Mouse (Mus musculus) Patski (cell line): ENCODE measurements around the gene 9130230L23Rik. TPM values are rescaled to one million over a fixed set of nuclear protein-coding genes. Genes with fewer than 3 reads are reported as not detected.
A peak's percentile ranks its signal among the peaks of the same experiment; 100 is the strongest.

Experiments
- ATAC-seq: fragments of 100-300 bp; one replicate; pipeline ENCODE4 v1.8.0; 2021
- CTCF ChIA-PET: fragments of 350-600 bp; sonication (Branson Sonifier 250); formaldehyde crosslinking; loops from one replicate; lab custom pipeline; 2022; ENCODE audit warnings: inconsistent platforms; lab: Charles Lee
- POLR2A ChIA-PET: fragments of 350-600 bp; sonication (Branson Sonifier 250); formaldehyde crosslinking; loops from one replicate; lab custom pipeline; 2022; ENCODE audit warnings: antibody characterized with exemption, inconsistent platforms; lab: Charles Lee
- DNase-seq: peaks from one replicate; pipeline ENCODE4 v3.0.0-alpha.2; 2011; ENCODE audit warnings: low read depth, low spot score
- H3K27me3 ChIP-seq: fragments of 371-371 bp; one replicate; pipeline ENCODE4 v1.5.1; 2021
- CTCF ChIP-seq: fragments of 100-300 bp; IDR thresholded peaks from one replicate; pipeline ENCODE4 v1.5.1; 2021
- in situ Hi-C: fragments of 300-500 bp; cut with MboI; formaldehyde crosslinking; loops from 3 replicates; pipeline ENCODE4 v1.11.1; 2018; ENCODE audit warnings: low pct_unique_long_range_greater_than_20kb, mixed read lengths
- polyA plus RNA-seq: library from polyadenylated mRNA; unstranded; gene quantifications from one replicate; pipeline ENCODE4 v1.2.3, GENCODE M21; 2021

Gene 9130230L23Rik
- polyA plus RNA-seq, 1 experiment from 2014 or later = not detected

DNA sequence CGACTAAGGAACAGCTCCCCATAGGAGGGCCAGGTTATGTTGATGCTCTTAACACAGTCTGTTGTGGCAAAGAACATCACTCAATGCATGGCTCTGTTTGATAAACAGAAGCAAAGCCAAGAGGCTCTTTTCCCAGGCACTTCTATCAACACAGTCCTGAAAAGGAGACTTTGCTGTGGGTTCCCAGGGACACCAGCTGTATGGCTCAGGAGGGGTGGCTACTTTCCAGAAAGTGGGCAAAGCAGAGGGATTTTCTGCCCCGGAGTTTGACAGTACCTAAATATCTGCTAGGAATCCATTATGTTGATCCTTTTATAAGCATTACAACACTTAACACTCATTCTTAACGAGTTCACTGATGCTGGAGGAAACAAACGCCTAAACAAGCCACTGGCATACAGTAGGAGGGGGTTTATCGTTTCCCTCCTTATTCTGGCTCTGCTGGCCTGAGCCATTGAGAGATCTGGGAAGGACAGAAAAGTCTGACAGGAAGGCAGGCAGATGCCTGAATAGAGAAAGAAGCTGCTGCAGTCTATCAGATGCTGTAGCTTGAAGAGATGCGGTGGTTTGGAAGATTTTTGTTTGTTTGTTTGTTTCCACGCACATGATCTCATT lies 32.5 kb upstream of the 9130230L23Rik start:
- no peak for TF ChIP-seq CTCF
- ChIA-PET CTCF (interaction anchor here (1.2 kb wide), 1 partner anchor 20 kb away, joined by 3 read pairs; no protein-coding TSS in a partner anchor), POLR2A (interaction anchor here (0.6 to 1.9 kb wide), 2 partner anchors 23 to 44 kb away, joined by 3 to 4 read pairs; no protein-coding TSS in a partner anchor)
- DNase-seq (no peak), ATAC-seq (no peak)
- in situ Hi-C loops = no loop called here
- H3K27me3 ChIP-seq = no peaks in the 10 kb centered on the region

DNA sequence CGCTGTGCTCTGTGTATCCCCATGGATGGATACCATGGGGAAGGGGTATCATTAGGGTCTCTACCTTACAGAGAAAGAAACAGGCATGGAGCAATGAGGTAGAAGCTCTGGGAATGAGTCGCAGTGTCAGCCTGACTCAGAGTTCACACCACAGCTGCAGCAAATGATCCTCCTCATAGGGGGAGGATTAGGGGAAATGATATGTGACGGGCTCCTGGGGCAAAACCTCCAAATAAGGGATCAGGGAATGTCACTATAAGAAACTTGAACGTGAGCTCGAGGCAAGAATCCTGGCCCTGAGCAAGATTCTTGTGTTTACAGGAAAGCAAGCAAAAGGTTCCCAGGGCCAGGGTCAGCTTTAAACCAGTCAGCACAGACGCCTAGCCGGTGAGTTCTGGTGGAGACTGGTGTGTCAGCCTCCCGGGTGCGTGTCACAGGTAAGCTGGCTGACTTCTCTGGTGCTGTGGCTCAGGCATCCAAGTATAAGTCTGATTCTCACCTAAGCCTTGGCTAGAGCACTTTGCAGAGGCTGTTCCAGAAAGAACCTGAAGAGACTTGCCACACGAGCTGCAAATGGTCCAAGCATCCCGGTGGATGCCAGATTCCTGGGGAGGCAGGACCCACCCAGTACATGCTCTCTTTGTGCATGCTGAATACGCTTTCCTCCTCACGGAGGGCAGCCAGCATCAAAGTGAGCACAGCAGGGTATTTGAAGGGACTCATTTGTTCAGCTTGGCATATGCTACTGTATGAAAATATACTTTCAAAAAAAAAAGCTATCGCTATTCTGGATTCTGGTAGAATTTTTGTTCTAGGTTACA lies 30.5 kb upstream of the 9130230L23Rik start:
- TF ChIP-seq CTCF = no peak
- H3K27me3 ChIP-seq = no peaks in the 10 kb centered on the region
- CTCF ChIA-PET = interaction anchor here (0.8 to 2.2 kb wide), 2 partner anchors 12 to 19 kb away, joined by 3 to 7 read pairs; no protein-coding TSS in a partner anchor
- in situ Hi-C loops = no loop called here
- POLR2A ChIA-PET = no interaction called here
- peak; percentile 81 for ATAC-seq
- no peak for DNase-seq

DNA sequence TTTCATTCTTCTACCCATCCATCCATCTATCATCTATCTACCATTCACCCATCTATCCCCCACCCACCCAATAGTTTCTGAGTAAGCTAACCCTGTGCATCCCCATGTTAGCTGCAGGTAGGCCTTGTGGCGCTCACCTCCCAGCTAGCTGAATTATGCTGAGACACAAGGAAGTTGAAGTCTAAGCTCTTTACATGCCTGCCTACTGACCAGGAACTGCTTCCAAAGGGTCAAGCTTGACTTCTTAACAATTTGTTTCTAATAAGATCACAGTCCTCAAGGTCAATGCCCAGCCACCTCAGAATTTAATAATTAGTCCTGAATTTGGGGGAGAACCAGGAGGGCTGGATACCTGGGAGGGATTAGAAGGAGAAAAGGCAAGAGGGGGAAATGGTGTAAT lies 28.7 kb upstream of the 9130230L23Rik start:
- in situ Hi-C loops = no loop called here

DNA sequence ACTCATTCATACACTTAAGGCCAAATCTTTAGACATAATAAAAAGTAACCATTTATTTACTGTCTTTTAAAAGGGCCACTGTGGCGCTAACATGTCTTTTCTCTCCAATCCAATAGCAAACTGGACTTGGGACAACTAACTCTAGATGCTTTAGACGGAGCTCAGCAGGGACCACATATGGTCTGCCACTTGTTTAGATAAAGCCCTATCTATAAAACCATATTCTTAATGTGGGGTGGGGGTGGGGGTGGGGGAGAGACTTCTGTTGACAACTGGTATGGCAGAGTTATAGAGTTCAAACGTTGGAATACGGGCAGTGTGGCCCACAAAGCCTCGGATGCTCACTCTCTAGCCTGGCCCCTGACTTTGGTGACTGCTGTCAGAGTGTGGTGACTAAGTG lies 27.6 kb upstream of the 9130230L23Rik start:
- in situ Hi-C loops = no loop called here
- DNase-seq (no peak), ATAC-seq (no peak)
- TF ChIP-seq CTCF = no peak
- no peaks in the 10 kb centered on the region for H3K27me3 ChIP-seq
- CTCF ChIA-PET = interaction anchor here (1.4 to 1.5 kb wide), 2 partner anchors 19 to 46 kb away, joined by 3 to 4 read pairs; no protein-coding TSS in a partner anchor
- POLR2A ChIA-PET = interaction anchor here (1.2 kb wide), 1 partner anchor 11 kb away, joined by 3 read pairs; no protein-coding TSS in a partner anchor

More for the DNA sequence above, 28.7 kb upstream of the 9130230L23Rik start:
- no peak for TF ChIP-seq CTCF
- POLR2A ChIA-PET = interaction anchor here (1.2 kb wide), 1 partner anchor 12 kb away, joined by 3 read pairs; no protein-coding TSS in a partner anchor
- no peak for ATAC-seq
- DNase-seq = no peak
- no peaks in the 10 kb centered on the region for H3K27me3 ChIP-seq
- CTCF ChIA-PET = interaction anchor here (1.0 to 1.5 kb wide), 4 partner anchors 18 to 539 kb away, joined by 3 to 4 read pairs (median 4); no protein-coding TSS in a partner anchor

DNA sequence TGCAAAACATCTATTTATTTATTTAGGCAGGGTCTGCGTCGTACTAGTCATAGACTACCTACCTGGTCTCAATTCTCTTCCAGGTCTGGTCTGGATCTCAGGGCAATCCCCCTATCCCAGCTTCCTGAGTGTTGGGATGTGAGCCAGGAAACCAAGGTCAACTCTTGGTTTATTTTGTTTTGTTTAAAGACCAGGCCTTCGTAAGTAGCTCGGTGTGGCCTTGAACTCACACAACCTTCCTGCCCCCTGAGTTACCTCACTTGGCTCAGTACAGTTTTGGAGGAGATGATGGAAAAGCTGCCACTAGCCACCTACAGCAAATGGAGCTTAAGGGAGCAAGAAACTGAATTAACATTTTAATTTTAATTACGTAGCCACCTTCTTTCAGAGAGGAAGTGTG lies 24.1 kb upstream of the 9130230L23Rik start:
- no peak for TF ChIP-seq CTCF
- in situ Hi-C loops = no loop called here
- DNase-seq = no peak
- POLR2A ChIA-PET = interaction anchor here (0.5 kb wide), 1 partner anchor 37 kb away, joined by 3 read pairs; no protein-coding TSS in a partner anchor
- ATAC-seq = no peak
- no peaks in the 10 kb centered on the region for H3K27me3 ChIP-seq
- CTCF ChIA-PET = interaction anchor here (1.4 kb wide), 1 partner anchor 10 kb away, joined by 4 read pairs; no protein-coding TSS in a partner anchor

DNA sequence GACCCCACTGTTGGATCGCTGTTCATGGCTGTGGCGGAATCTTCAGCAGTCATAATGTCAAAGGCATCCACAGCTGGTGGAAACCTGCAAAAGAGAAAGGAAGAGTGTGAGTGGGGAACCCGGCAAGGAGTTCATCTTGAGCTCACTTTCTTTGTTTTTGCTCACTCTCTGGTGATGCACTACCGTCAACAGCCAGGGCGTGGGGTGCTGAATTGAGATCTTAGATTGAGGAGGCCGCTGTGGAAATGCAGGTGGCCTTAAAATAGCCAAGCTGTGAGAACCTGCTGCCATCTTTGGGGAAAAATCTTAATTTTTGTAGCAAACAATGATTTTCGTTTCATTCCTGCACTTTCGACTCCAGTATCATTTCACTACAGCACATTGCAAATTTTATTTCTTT lies 23.1 kb upstream of the 9130230L23Rik start:
- no peak for DNase-seq
- ATAC-seq = no peak
- in situ Hi-C loops = no loop called here
- POLR2A ChIA-PET = interaction anchor here (0.5 kb wide), 1 partner anchor 1150 kb away, joined by 7 read pairs; no protein-coding TSS in a partner anchor
- CTCF ChIA-PET = interaction anchor here (1.4 kb wide), 1 partner anchor 9 kb away, joined by 4 read pairs; no protein-coding TSS in a partner anchor
- H3K27me3 ChIP-seq = no peaks in the 10 kb centered on the region
- TF ChIP-seq CTCF = no peak

DNA sequence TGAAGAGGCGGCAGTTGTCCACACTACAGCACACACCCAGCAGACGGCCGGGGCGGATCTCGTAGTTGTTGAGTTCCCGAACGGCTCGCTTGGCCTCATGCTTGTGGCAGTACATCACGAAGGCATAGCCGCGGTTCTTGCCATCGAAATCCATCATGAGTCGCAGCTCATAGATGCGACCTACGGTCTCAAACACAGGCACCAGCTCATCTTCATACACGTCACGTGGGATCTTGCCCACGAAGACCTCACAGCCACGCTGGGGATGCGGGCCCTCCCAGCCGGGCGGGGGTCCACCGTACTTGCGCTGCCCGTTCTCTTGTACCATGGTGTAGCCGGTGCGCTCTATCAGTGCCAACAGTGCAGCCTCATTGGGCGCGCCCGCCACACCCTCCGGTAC lies 22.7 kb upstream of the 9130230L23Rik start:
- CTCF ChIA-PET = interaction anchor here (1.4 kb wide), 1 partner anchor 9 kb away, joined by 4 read pairs; no protein-coding TSS in a partner anchor
- no peak for TF ChIP-seq CTCF
- no peak for DNase-seq
- in situ Hi-C loops = no loop called here
- ATAC-seq = no peak
- POLR2A ChIA-PET = no interaction called here
- no peaks in the 10 kb centered on the region for H3K27me3 ChIP-seq

DNA sequence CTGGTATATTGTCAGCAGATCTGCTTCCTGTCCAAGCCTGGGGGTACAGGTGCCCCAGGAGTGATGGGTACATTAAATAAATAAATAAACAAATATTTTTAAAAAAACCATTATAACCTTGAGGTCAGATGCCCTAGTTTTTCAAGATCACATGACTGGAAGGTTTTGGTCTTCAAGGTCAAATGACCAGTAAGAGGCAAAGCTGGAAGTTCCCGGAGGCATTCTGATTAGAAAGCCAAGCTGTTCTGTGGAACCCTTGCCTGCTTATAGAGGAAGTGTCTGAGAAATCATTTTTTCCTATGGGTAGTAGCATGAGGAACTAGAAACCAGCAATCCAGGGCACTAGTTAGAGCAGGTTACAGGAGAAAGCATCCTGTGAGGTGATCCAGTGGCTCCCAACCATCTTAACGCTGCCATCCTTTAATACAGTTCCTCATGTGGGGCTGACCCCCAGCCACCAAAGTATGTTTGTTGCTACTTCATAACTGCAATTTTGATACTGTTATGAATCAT lies 11.4 kb upstream of the 9130230L23Rik start:
- DNase-seq (no peak), ATAC-seq (no peak)
- in situ Hi-C loops = no loop called here
- CTCF ChIA-PET = interaction anchor here (1.4 to 2.6 kb wide), 2 partner anchors 9 to 19 kb away, joined by 3 to 7 read pairs; no protein-coding TSS in a partner anchor
- POLR2A ChIA-PET = interaction anchor here (0.7 kb wide), 1 partner anchor 76 kb away, joined by 3 read pairs; no protein-coding TSS in a partner anchor
- no peak for TF ChIP-seq CTCF
- H3K27me3 ChIP-seq = no peaks in the 10 kb centered on the region

DNA sequence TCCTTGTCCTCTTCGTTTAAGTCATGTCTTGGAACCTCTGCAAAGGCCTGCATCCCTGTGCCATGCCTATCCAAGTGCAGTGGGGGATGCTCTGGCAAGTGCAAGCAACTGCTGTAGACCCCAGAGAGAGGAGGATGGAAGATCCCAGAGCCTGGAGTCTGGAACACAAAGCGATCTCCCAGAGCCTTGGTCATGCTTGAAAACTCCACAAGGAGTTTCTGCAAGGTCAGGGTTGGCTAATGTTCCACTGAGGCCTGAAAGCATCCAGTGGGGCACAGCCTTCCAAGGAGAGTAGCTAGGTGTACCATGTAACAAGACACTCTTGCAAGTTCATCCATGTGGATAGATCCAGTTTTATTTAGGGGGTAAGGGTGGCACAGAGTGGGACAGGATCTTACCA lies 10.4 kb upstream of the 9130230L23Rik start:
- TF ChIP-seq CTCF = no peak
- DNase-seq (no peak), ATAC-seq (peak; percentile 39)
- ChIA-PET CTCF (interaction anchor here (1.1 to 2.6 kb wide), 3 partner anchors 10 to 20 kb away, joined by 3 to 7 read pairs (median 3); no protein-coding TSS in a partner anchor), POLR2A (interaction anchor here (1.1 kb wide), 1 partner anchor 22 kb away, joined by 4 read pairs; no protein-coding TSS in a partner anchor)
- no peaks in the 10 kb centered on the region for H3K27me3 ChIP-seq
- in situ Hi-C loops = no loop called here

DNA sequence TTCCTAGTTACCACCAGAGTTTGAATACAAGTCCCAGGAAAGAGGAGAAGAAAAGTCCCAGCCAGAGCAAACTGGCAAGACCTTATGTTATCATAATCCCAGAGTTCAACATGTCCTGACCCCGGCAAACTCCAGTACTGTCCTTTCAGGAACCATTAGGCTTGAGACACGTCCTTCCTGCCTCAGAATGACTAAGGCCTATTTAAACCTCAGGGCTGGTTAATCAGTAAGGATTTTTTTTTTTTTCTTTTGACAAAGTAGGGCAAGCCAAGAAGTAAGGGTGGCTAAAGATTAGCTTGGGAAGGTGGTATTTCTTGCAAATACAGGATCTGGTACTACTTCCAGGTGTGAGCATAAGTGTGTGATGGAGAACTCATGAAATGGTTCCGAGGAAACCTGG lies 9.9 kb upstream of the 9130230L23Rik start:
- ATAC-seq (peak; percentile 74), DNase-seq (no peak)
- in situ Hi-C loops = no loop called here
- no peak for TF ChIP-seq CTCF
- H3K27me3 ChIP-seq = no peaks in the 10 kb centered on the region
- ChIA-PET CTCF (interaction anchor here (1.1 to 1.4 kb wide), 2 partner anchors 10 to 19 kb away, joined by 3 read pairs; no protein-coding TSS in a partner anchor), POLR2A (interaction anchor here (0.7 to 1.1 kb wide), 2 partner anchors 17 to 23 kb away, joined by 3 to 4 read pairs; no protein-coding TSS in a partner anchor)
